Mouse (Mus musculus) embryonic facial prominence, embryonic 12.5 days (tissue): Measurements from ENCODE around the gene Tsc22d4. TPM values are rescaled to one million over a fixed set of nuclear protein-coding genes. Genes with fewer than 3 reads are reported as not detected.

Experiments used
- polyA plus RNA-seq: library from polyadenylated mRNA; unstranded; fragments of >200 nt; fragmentation: Nextera tagmentation; extraction: Ambion mirVana; gene quantifications from 2 replicates; pipeline ENCODE4 v1.2.1, GENCODE M21; 2016

Tsc22d4 gene
- polyA plus RNA-seq, 1 experiment from 2014 or later = 133 TPM

Other genes starting within 250 kb of the Tsc22d4 start
- gene Pop7, start 243.2 kb upstream of the Tsc22d4 start, polyA plus RNA-seq = 54.0 and 56.4 TPM in 2 replicates
- gene Gigyf1, start 227.2 kb upstream of the Tsc22d4 start, polyA plus RNA-seq = 17.4 and 18.1 TPM in 2 replicates
- 0.34 and 0.47 TPM in 2 replicates for gene Epo, start 212.5 kb upstream of the Tsc22d4 start, polyA plus RNA-seq
- 382 and 409 TPM in 2 replicates for gene Gnb2, start 212.2 kb upstream of the Tsc22d4 start, polyA plus RNA-seq
- gene Actl6b, start 192.2 kb upstream of the Tsc22d4 start, polyA plus RNA-seq = 6.1 and 9.3 TPM in 2 replicates
- 0.95 and 1.3 TPM in 2 replicates for gene Tfr2, start 175.9 kb upstream of the Tsc22d4 start, polyA plus RNA-seq
- gene Mospd3, start 144.7 kb upstream of the Tsc22d4 start, polyA plus RNA-seq = 28.4 and 28.7 TPM in 2 replicates
- gene Pcolce, start 131.9 kb upstream of the Tsc22d4 start, polyA plus RNA-seq = 124 and 128 TPM in 2 replicates
- 0.22 and 0.36 TPM in 2 replicates for gene Fbxo24, start 116.7 kb upstream of the Tsc22d4 start, polyA plus RNA-seq
- 30.8 and 34.0 TPM in 2 replicates for gene Lrch4, start 116.6 kb upstream of the Tsc22d4 start, polyA plus RNA-seq
- 9.2 and 11.8 TPM in 2 replicates for gene Gm20605, start 116.6 kb upstream of the Tsc22d4 start, polyA plus RNA-seq
- 6.6 and 6.8 TPM in 2 replicates for gene Sap25, start 104.4 kb upstream of the Tsc22d4 start, polyA plus RNA-seq
- gene Irs3, start 100.0 kb upstream of the Tsc22d4 start, polyA plus RNA-seq = 0.18 and 0.34 TPM in 2 replicates
- gene Agfg2, start 61.0 kb upstream of the Tsc22d4 start, polyA plus RNA-seq = 21.7 and 22.2 TPM in 2 replicates
- gene Nyap1, start 4.1 kb upstream of the Tsc22d4 start, polyA plus RNA-seq = 3.7 and 4.6 TPM in 2 replicates
- 51.3 and 51.9 TPM in 2 replicates for gene Ppp1r35, start 33.1 kb downstream of the Tsc22d4 start, polyA plus RNA-seq
- 14.5 and 15.8 TPM in 2 replicates for gene Mepce, start 41.9 kb downstream of the Tsc22d4 start, polyA plus RNA-seq
- gene Zcwpw1, start 42.1 kb downstream of the Tsc22d4 start, polyA plus RNA-seq = 38.2 and 39.3 TPM in 2 replicates
- gene Pilra, start 90.6 kb downstream of the Tsc22d4 start, polyA plus RNA-seq = 0.22 and 0.28 TPM in 2 replicates
- gene Pilrb1, start 112.4 kb downstream of the Tsc22d4 start, polyA plus RNA-seq = 0.47 TPM in 1 of 2 replicates, not detected in the other
- 0.13 TPM in 1 of 2 replicates, not detected in the other for gene Pilrb2, start 126.1 kb downstream of the Tsc22d4 start, polyA plus RNA-seq
- gene Cyp3a13, start 175.9 kb downstream of the Tsc22d4 start, polyA plus RNA-seq = not detected in 2 replicates
- gene Gjc3, start 217.4 kb downstream of the Tsc22d4 start, polyA plus RNA-seq = 0.32 and 0.41 TPM in 2 replicates
- not detected in 2 replicates for gene Azgp1, start 235.8 kb downstream of the Tsc22d4 start, polyA plus RNA-seq